Mouse (Mus musculus) right cerebral cortex, postnatal 25 days (tissue): ENCODE measurements around the gene Vmn2r94.

ENCODE experiments used
- DNase-seq: peaks from one replicate; pipeline ENCODE4 v3.0.0; 2022

Vmn2r94 gene

GRCm38 (mm10) chr17:18277656-18278055 lies at the start of gene Vmn2r94:
Gene Vmn2r94, minus strand, starts transcription at chr17:18277756.
- DNase-seq, result no peak

GRCm38 (mm10) chr17:18323031-18323430 lies 45.5 kb upstream of the Vmn2r94 start:
- DNase-seq, result no peak

- no peak for DNase-seq
Observed at GRCm38 (mm10) chr17:18297799-18298198, 20.2 kb upstream of the Vmn2r94 start, which contains the start of gene Vmn2r93. Gene Vmn2r93, plus strand, starts transcription at chr17:18298099.

GRCm38 (mm10) chr17:18236931-18237330 lies 40.6 kb downstream of the Vmn2r94 start:
- no peak for DNase-seq

- no peak for DNase-seq
Observed at GRCm38 (mm10) chr17:18231996-18232395, 45.6 kb downstream of the Vmn2r94 start.

- no peak for DNase-seq
Observed at GRCm38 (mm10) chr17:18221300-18221699, 56.3 kb downstream of the Vmn2r94 start.
